Mouse (Mus musculus) midbrain, postnatal 0 days (tissue): Measurements from ENCODE around the gene Nrp2. TPM values are rescaled to one million over a fixed set of nuclear protein-coding genes. Genes with fewer than 3 reads are reported as not detected.

Experiments
- ATAC-seq: fragments of 200-750 bp; cut with Nextera tagmentation; 2 replicates; pipeline ENCODE4 v1.8.0; 2017; ENCODE audit warnings: moderate number of reproducible peaks, mild to moderate bottlenecking, moderate TSS enrichment, moderate library complexity; ENCODE audit not compliant: low FRiP score
- DNase-seq: peaks from one replicate; pipeline ENCODE4 v3.0.0-alpha.2; 2015; ENCODE audit warnings: low spot score
- H3K27ac ChIP-seq: fragments of 300-500 bp; sonication (generic); 2 replicates; pipeline ENCODE4 v1.5.1; 2014; ENCODE audit warnings: low read depth, mild to moderate bottlenecking, low read length, mixed read lengths
- H3K27me3 ChIP-seq: fragments of 300-500 bp; sonication (generic); 2 replicates; pipeline ENCODE4 v1.6.1; 2014; ENCODE audit warnings: low read length, control low read depth, mixed read lengths; ENCODE audit not compliant: insufficient read depth
- H3K36me3 ChIP-seq: fragments of 300-500 bp; sonication (generic); 2 replicates; pipeline ENCODE4 v1.6.1; 2014; ENCODE audit warnings: low read length, control low read depth, mixed read lengths; ENCODE audit not compliant: insufficient read depth
- H3K4me1 ChIP-seq: fragments of 300-500 bp; sonication (generic); 2 replicates; pipeline ENCODE4 v1.6.1; 2014; ENCODE audit warnings: mild to moderate bottlenecking, control low read depth, antibody characterized with exemption, low read length, mixed read lengths; ENCODE audit not compliant: insufficient read depth
- H3K4me2 ChIP-seq: fragments of 300-500 bp; sonication (generic); 2 replicates; pipeline ENCODE4 v1.6.1; 2014; ENCODE audit warnings: low read depth, mild to moderate bottlenecking, low read length, mixed read lengths; ENCODE audit not compliant: poor library complexity, severe bottlenecking
- H3K4me3 ChIP-seq: fragments of 300-500 bp; sonication (generic); 2 replicates; pipeline ENCODE4 v1.5.1; 2014; ENCODE audit warnings: low read depth, mild to moderate bottlenecking, low read length, moderate library complexity
- H3K9ac ChIP-seq: fragments of 300-500 bp; sonication (generic); replicated peaks from 2 replicates; pipeline ENCODE4 v1.6.1; 2014; ENCODE audit warnings: mild to moderate bottlenecking, low read length, moderate library complexity, mixed read lengths; ENCODE audit not compliant: poor library complexity, severe bottlenecking
- H3K9me3 ChIP-seq: fragments of 300-500 bp; sonication (generic); 2 replicates; pipeline ENCODE4 v1.6.1; 2016; ENCODE audit warnings: low read length, control low read depth
- CTCF ChIP-seq: IDR thresholded peaks from 2 replicates; pipeline ENCODE4 v1.5.1; 2016; ENCODE audit warnings: antibody characterized with exemption, mild to moderate bottlenecking
- WGBS: fragments of 180-500 bp; shearing (Covaris S2); extraction: QIAGEN DNeasy Blood & Tissue Kit; methylation state at CpG from one replicate; pipeline ENCODE4 v1.1.7; 2014; 5-methylcytosine and 5-hydroxymethylcytosine counted together
- polyA plus RNA-seq: library from polyadenylated mRNA; unstranded; fragments of >200 nt; fragmentation: Nextera tagmentation; extraction: Ambion mirVana; gene quantifications from 2 replicates; pipeline ENCODE4 v1.2.1, GENCODE M21; 2015
- total RNA-seq: library from RNA; depleted of rRNA; stranded (reverse); fragments of >200 nt; gene quantifications from 2 replicates; pipeline ENCODE4 v1.2.3, GENCODE M21; 2014

The Nrp2 gene
- total and polyA plus RNA-seq, 2 experiments from 2014 or later = 17.1 to 56.7 TPM

DNA sequence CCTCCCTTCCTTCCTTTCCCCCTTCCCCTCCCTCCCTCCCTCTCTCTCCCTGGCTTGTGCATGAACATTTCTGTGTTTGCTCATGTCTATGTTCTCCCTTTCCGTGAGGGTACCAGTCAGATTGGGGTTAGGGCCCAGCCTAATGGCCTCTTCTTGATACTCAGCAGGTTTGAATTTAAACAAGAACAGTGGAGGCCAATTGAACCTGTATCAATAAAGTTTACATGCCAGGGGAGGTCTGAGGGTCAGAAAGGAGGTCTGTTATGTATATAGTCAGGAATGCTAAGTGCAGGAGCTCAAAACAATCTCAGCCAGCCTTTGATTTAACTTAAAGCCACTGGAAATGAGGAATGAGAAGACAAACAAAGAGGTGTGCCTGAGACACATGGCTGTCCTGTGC, 110.9 kb downstream of the Nrp2 start:
- WGBS = 100% methylated on average over 1 of the region's 1 CpGs
- no peak for ATAC-seq
- no peaks in the 10 kb centered on the region for H3K9me3 ChIP-seq
- no peak overlapping the region for H3K9ac ChIP-seq
- H3K4me1 ChIP-seq = no peaks in the 10 kb centered on the region
- TF ChIP-seq CTCF = no peak
- H3K36me3 ChIP-seq = no peaks in the 10 kb centered on the region
- H3K27me3 ChIP-seq = no peaks in the 10 kb centered on the region
- no peak overlapping the region for H3K4me3 ChIP-seq
- H3K4me2 ChIP-seq = no peak overlapping the region
- H3K27ac ChIP-seq = no peak overlapping the region
- no peak for DNase-seq

DNA sequence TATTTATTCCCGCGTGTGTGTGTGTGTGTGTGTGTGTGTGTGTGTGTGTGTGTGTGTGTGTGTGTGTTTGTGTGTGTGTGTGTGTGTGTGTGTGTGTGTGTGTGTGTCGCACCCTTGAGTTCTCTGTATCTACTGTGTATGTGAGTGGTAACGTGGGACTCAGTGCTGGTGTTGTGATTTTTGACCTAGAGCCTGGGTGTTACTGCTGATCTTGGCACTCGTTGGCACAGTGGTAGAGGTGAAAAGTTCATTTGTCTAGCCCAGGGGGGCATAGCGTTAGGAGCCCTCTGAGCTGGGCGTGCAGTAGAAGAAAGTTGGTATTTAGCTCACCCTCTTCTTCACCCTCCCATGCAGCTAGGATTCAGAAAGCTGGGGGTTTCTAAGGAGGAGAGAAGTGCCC, 114.5 kb downstream of the Nrp2 start:
- ATAC-seq = no peak
- Histone ChIP-seq H3K4me1 (no peaks in the 10 kb centered on the region), H3K9me3 (no peaks in the 10 kb centered on the region), H3K9ac (no peak overlapping the region), H3K4me3 (no peak overlapping the region), H3K4me2 (no peak overlapping the region), H3K27ac (no peak overlapping the region), H3K36me3 (no peaks in the 10 kb centered on the region), H3K27me3 (no peaks in the 10 kb centered on the region)
- 82% methylated on average over 7 of the region's 7 CpGs for WGBS
- no peak for DNase-seq
- no peak for TF ChIP-seq CTCF

DNA sequence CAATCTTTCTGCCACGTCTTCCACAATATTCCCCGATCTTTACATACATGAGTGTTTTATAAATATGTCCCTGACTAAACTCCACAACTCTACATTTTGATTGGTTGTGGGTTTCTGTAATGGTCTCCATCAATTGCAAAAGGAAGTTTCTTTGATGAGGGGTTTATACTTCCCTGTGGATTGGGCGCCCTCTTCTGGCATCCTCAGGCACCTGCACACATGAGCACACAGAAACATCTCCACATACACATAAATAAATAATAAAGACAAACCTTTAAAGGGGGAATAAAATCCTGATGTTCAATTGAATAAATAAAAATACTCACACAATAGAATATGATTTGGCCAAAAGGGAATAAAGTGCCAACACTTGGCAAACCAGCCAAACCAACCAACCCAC, 117.1 kb downstream of the Nrp2 start:
- Histone ChIP-seq H3K4me1 (no peaks in the 10 kb centered on the region), H3K9ac (no peak overlapping the region), H3K27me3 (no peaks in the 10 kb centered on the region), H3K9me3 (no peaks in the 10 kb centered on the region), H3K4me2 (no peak overlapping the region), H3K4me3 (no peak overlapping the region), H3K27ac (no peak overlapping the region), H3K36me3 (no peaks in the 10 kb centered on the region)
- 82% methylated on average over 3 of the region's 3 CpGs for WGBS
- ATAC-seq = no peak
- DNase-seq = no peak
- peak; percentile 73 for TF ChIP-seq CTCF

DNA sequence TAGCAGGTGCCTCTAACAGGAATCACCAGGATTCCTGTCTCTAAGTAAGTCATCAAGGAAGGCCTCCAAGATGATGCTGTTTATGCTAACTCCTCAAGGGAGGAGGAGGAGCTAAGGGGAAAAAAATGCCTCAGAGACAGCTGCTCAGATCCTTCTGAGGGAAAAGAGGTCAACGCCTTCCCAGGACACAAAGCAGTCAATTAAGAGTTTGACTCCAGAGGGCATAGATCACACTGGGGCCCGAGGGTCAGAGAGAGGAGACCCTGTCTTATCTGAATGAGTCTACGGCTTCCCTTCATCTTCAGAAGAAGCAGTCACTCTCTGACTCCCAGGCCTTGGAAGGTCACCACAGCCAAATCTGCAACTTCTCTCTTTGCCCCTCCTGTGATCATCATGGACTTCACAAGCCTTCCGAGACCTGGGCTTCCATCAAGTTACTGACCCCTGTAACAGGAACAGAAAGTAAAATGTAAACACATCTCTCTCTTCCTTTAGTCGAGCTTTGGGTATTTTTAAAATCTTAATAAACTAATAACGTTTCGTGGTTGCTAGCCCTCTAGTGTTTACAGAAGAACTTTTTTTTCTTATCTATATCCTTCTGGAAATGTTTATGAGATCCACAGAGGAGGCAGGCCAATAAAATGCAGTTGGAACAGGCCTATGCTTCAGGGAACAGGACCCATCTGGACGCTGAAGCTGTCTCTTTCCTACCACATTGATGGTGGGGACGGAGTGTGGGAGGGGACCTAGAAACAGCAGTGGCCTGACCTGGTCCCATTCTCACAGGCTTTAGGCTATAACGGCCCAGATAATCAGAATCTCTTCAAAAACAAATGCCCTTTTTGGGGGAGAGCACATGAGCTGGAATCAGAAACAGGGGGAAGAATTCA, 118.7 kb downstream of the Nrp2 start:
- no peak overlapping the region for H3K9ac ChIP-seq
- no peaks in the 10 kb centered on the region for H3K27me3 ChIP-seq
- H3K27ac ChIP-seq = no peak overlapping the region
- DNase-seq (no peak), ATAC-seq (no peak)
- H3K4me3 ChIP-seq = no peak overlapping the region
- no peak overlapping the region for H3K4me2 ChIP-seq
- H3K9me3 ChIP-seq = no peaks in the 10 kb centered on the region
- H3K4me1 ChIP-seq = no peaks in the 10 kb centered on the region
- TF ChIP-seq CTCF = no peak
- no peaks in the 10 kb centered on the region for H3K36me3 ChIP-seq
- WGBS = 55% methylated on average over 10 of the region's 10 CpGs

DNA sequence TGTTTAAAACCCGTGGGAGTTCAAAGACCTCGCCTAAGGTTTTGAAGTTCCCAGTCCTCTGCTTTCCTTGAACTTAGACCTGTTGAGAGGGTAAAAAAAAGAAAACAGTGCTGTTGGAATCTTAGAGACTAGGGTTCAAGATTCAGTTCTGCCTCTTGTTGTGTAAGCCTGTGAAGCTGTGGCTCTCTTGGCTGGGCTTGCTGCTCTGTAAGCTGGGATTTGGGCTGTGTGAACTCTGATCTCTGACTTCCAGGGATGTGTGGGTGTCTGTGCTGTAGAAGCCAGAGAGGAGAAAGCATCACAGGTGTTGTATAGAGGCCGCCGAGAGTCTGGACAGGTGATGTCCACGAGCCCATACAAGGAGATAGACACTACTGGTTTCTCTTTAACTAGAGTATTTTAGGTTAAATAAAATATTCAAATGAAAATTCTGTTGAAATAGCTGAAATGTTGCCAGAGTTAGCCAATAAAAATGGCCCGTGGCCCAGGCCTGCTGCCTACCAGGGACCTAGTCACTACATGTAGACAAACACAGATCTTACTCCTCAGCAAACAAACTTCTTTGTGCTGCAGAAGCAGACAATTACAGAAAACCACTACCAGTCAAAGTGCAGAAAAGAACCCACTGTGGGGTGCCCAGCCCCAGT, 120.6 kb downstream of the Nrp2 start:
- H3K27ac ChIP-seq = no peak overlapping the region
- WGBS = 79% methylated on average over 6 of the region's 6 CpGs
- H3K36me3 ChIP-seq = no peaks in the 10 kb centered on the region
- no peak overlapping the region for H3K4me3 ChIP-seq
- no peak for TF ChIP-seq CTCF
- no peaks in the 10 kb centered on the region for H3K27me3 ChIP-seq
- H3K4me1 ChIP-seq = no peaks in the 10 kb centered on the region
- no peak for DNase-seq
- ATAC-seq = no peak
- no peak overlapping the region for H3K4me2 ChIP-seq
- no peak overlapping the region for H3K9ac ChIP-seq
- no peaks in the 10 kb centered on the region for H3K9me3 ChIP-seq
